Mouse (Mus musculus): ENCODE results near the gene Hnf1b.

DNA sequence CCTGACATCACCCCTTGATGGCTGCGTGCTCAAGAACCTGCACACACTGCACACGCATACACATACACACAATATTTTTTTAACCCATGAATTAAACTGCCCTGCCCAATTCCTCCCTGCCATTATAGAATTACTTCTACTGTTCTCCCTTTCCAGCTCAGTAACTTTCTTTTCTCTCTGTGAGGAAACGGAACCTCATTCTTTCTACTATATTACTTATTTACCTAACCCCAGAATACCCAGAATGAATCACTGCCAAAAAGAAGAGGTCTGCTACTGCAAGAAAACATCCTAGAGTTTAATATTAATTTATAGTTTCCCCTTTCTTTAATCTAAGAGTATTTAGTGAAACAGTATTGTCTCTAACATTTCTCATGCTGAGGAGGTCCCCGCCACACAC is 83.5 kb downstream of the Hnf1b start:
- TF ChIP-seq CTCF (IDR thresholded peaks at IDR 0.05) (no peak), EP300 (IDR thresholded peaks at IDR 0.05; ENCODE audit: insufficient read depth, low read depth, low read length) (no peak), POLR2A (IDR thresholded peaks at IDR 0.05; ENCODE audit: insufficient read depth, low read depth, low read length) (no peak)

Measured in heart, adult 2 months (tissue).